Comparison of ENCODE assay signal across 17 mouse cellular contexts in genomic region chr1:165106011-165106385, GRCm38 (mm10). TPM values are rescaled to one million over a fixed set of nuclear protein-coding genes. Genes with fewer than 3 reads are reported as not detected.
DNase-seq lines count a peak whose midpoint lies in the region; ATAC-seq and TF ChIP-seq lines count a peak whose summit lies in the region.
"Had no signal": no experiment of that assay in that cellular context is flagged by ENCODE, and none has a peak within 500 bp of the region (broad histone marks: within the 10 kb centered on the region; RNA-seq: fewer than 3 reads in every experiment).

No protein-coding gene starts in this region.

- no peak for ATAC-seq in embryonic facial prominence, embryonic 13.5 days (ENCODE audit: insufficient number of reproducible peaks, insufficient read depth, low FRiP score, low TSS enrichment, low read depth)
- ATAC-seq in hindbrain, embryonic 13.5 days (ENCODE audit: low FRiP score): no peak
- ATAC-seq in hindbrain, embryonic 16.5 days: no peak

- TF ChIP-seq CTCF in spleen, adult 2 months (IDR thresholded peaks at IDR 0.05; ENCODE audit: extremely low read depth, insufficient read depth, insufficient read length, insufficient replicate concordance): no peak
- TF ChIP-seq CTCF in olfactory bulb, adult 2 months (IDR thresholded peaks at IDR 0.05; ENCODE audit: insufficient read depth, low read depth, low read length): no peak

- TF ChIP-seq POLR2A in spleen, adult 2 months (IDR thresholded peaks at IDR 0.05; ENCODE audit: low read depth, low read length): no peak
- TF ChIP-seq POLR2A in olfactory bulb, adult 2 months (IDR thresholded peaks at IDR 0.05; ENCODE audit: insufficient read depth, low read depth, low read length): no peak

- H3K4me2 ChIP-seq in embryonic facial prominence, embryonic 13.5 days: no peak overlapping the region
- no peak overlapping the region for H3K4me2 ChIP-seq in hindbrain, embryonic 13.5 days
- H3K4me2 ChIP-seq in hindbrain, embryonic 16.5 days (ENCODE audit: low read length): no peak overlapping the region
- H3K4me2 ChIP-seq: forebrain, embryonic 12.5 days had no signal

- no peaks in the 10 kb centered on the region for H3K27me3 ChIP-seq in embryonic facial prominence, embryonic 13.5 days
- no peaks in the 10 kb centered on the region for H3K27me3 ChIP-seq in embryonic facial prominence, embryonic 10.5 days (replicated peaks; ENCODE audit: low read depth, poor library complexity, severe bottlenecking)
- no peaks in the 10 kb centered on the region for H3K27me3 ChIP-seq in hindbrain, embryonic 13.5 days
- no peaks in the 10 kb centered on the region for H3K27me3 ChIP-seq in hindbrain, embryonic 16.5 days (replicated peaks; ENCODE audit: control insufficient read depth, insufficient read depth, low read length)
- H3K27me3 ChIP-seq in spleen, adult 2 months (ENCODE audit: control insufficient read depth, insufficient read depth, low read length): no peaks in the 10 kb centered on the region
- H3K27me3 ChIP-seq: forebrain, embryonic 12.5 days had no signal

- H3K4me3 ChIP-seq in embryonic facial prominence, embryonic 13.5 days: no peak overlapping the region
- H3K4me3 ChIP-seq in embryonic facial prominence, embryonic 10.5 days: no peak overlapping the region
- no peak overlapping the region for H3K4me3 ChIP-seq in hindbrain, embryonic 13.5 days
- H3K4me3 ChIP-seq in hindbrain, embryonic 16.5 days (ENCODE audit: low read length): no peak overlapping the region
- no peak overlapping the region for H3K4me3 ChIP-seq in spleen, adult 2 months (ENCODE audit: extremely low read depth, insufficient read depth, insufficient read length)
- H3K4me3 ChIP-seq in olfactory bulb, adult 2 months (ENCODE audit: insufficient read depth, low read depth, low read length): no peak overlapping the region
- H3K4me3 ChIP-seq: forebrain, embryonic 12.5 days had no signal

- H3K36me3 ChIP-seq in embryonic facial prominence, embryonic 13.5 days: no peaks in the 10 kb centered on the region
- no peaks in the 10 kb centered on the region for H3K36me3 ChIP-seq in embryonic facial prominence, embryonic 10.5 days (replicated peaks)
- no peaks in the 10 kb centered on the region for H3K36me3 ChIP-seq in hindbrain, embryonic 13.5 days
- no peaks in the 10 kb centered on the region for H3K36me3 ChIP-seq in hindbrain, embryonic 16.5 days (ENCODE audit: control insufficient read depth, insufficient read depth, low read length)
- no peaks in the 10 kb centered on the region for H3K36me3 ChIP-seq in spleen, adult 2 months (ENCODE audit: control insufficient read depth, insufficient read depth, low read length)
- H3K36me3 ChIP-seq: forebrain, embryonic 12.5 days had no signal

- DNase-seq in embryonic facial prominence, embryonic 10.5 days (ENCODE audit: low spot score): no peak
- DNase-seq in spleen, adult 2 months (ENCODE audit: low read depth in 1 of 2, low spot score in 2 of 2): no peak
- DNase-seq in spleen, postnatal 14 days (ENCODE audit: low spot score in 2 of 2): no peak
- no peak for DNase-seq in urinary bladder, postnatal 10 days (ENCODE audit: low spot score)
- DNase-seq: cerebellum, postnatal 25 days; gastrocnemius, postnatal 25 days; kidney, adult 11 months; kidney, postnatal 36 days; left cerebral cortex, postnatal 4 days; lung, adult 2 months; thymus, postnatal 36 days had no signal

- H3K9ac ChIP-seq in embryonic facial prominence, embryonic 13.5 days: no peak overlapping the region
- H3K9ac ChIP-seq in hindbrain, embryonic 13.5 days: no peak overlapping the region
- no peak overlapping the region for H3K9ac ChIP-seq in hindbrain, embryonic 16.5 days (ENCODE audit: low read depth, low read length)
- H3K9ac ChIP-seq: forebrain, embryonic 12.5 days had no signal

- 61% methylated on average over 2 of the region's 2 CpGs for WGBS in embryonic facial prominence, embryonic 13.5 days
- 68% methylated on average over 2 of the region's 2 CpGs for WGBS in embryonic facial prominence, embryonic 10.5 days
- 38% methylated on average over 2 of the region's 2 CpGs for WGBS in hindbrain, embryonic 13.5 days
- WGBS in hindbrain, embryonic 16.5 days: 46% methylated on average over 2 of the region's 2 CpGs
- 73% methylated on average over 2 of the region's 2 CpGs for WGBS in spleen, adult 2 months
- WGBS in olfactory bulb, adult 2 months: 40% methylated on average over 2 of the region's 2 CpGs

- no peaks in the 10 kb centered on the region for H3K9me3 ChIP-seq in embryonic facial prominence, embryonic 13.5 days
- H3K9me3 ChIP-seq in embryonic facial prominence, embryonic 10.5 days: no peaks in the 10 kb centered on the region
- H3K9me3 ChIP-seq in hindbrain, embryonic 13.5 days: no peaks in the 10 kb centered on the region
- no peaks in the 10 kb centered on the region for H3K9me3 ChIP-seq in hindbrain, embryonic 16.5 days (ENCODE audit: control insufficient read depth, low read length)
- H3K9me3 ChIP-seq: forebrain, embryonic 12.5 days had no signal

- H3K4me1 ChIP-seq in embryonic facial prominence, embryonic 13.5 days: peaks cover 8% of the 10 kb centered on the region
- no peaks in the 10 kb centered on the region; the same call in 1 of the 2 replicates for H3K4me1 ChIP-seq in embryonic facial prominence, embryonic 10.5 days
- H3K4me1 ChIP-seq in hindbrain, embryonic 13.5 days (replicated peaks): peaks cover 34% of the 10 kb centered on the region
- H3K4me1 ChIP-seq in hindbrain, embryonic 16.5 days (ENCODE audit: control insufficient read depth, insufficient read depth, low read depth, low read length): peaks cover 11% of the 10 kb centered on the region
- H3K4me1 ChIP-seq in spleen, adult 2 months (ENCODE audit: control insufficient read depth, insufficient read depth, insufficient read length): no peaks in the 10 kb centered on the region
- peaks cover 29% of the 10 kb centered on the region for H3K4me1 ChIP-seq in olfactory bulb, adult 2 months (ENCODE audit: control insufficient read depth, insufficient read depth, low read length)

- peak overlapping the region; percentile 57 for H3K27ac ChIP-seq in embryonic facial prominence, embryonic 13.5 days
- H3K27ac ChIP-seq in embryonic facial prominence, embryonic 10.5 days (replicated peaks): no peak overlapping the region
- 0 out of 2 replicates have a peak overlapping the region, but pooled peaks have one; percentile 19 for H3K27ac ChIP-seq in hindbrain, embryonic 13.5 days
- H3K27ac ChIP-seq in hindbrain, embryonic 16.5 days (ENCODE audit: low read depth, low read length): no peak overlapping the region
- peak overlapping the region; percentile 9; the same call in 1 of the 2 replicates for H3K27ac ChIP-seq in spleen, adult 2 months (ENCODE audit: insufficient read depth, low read length)
- H3K27ac ChIP-seq in olfactory bulb, adult 2 months (ENCODE audit: insufficient read depth, low read depth, low read length): peak overlapping the region; percentile 73
- H3K27ac ChIP-seq: forebrain, embryonic 12.5 days; macrophage had no signal

RNA-seq across cellular contexts. Expression of gene Tbx19, which starts 54.6 kb away (rescaled TPM):
- not detected in 2 replicates for polyA plus RNA-seq in embryonic facial prominence, embryonic 13.5 days (2015; fragmentation: Nextera tagmentation; extraction: Ambion mirVana)
- not detected in 2 replicates for polyA plus RNA-seq in embryonic facial prominence, embryonic 10.5 days (2016; fragmentation: Nextera tagmentation; extraction: Ambion mirVana)
- polyA plus RNA-seq in hindbrain, embryonic 13.5 days (2015; fragmentation: Nextera tagmentation; extraction: Ambion mirVana): not detected in 2 replicates
- not detected in 2 replicates for polyA plus RNA-seq in hindbrain, embryonic 16.5 days (2015; fragmentation: Nextera tagmentation; extraction: Ambion mirVana)
- 0.15 and 0.16 TPM in 2 replicates for polyA plus RNA-seq in spleen, adult 2 months (2012; rRNA removed)
- not detected in 2 replicates for polyA plus RNA-seq in olfactory bulb, adult 2 months (2012; ENCODE audit: insufficient read depth, insufficient read length, low replicate concordance, missing spikeins)
- polyA plus RNA-seq: forebrain, embryonic 12.5 days; macrophage had no signal

Comparison
In these comparisons a context has a peak if more than half of its experiments do, and no peak if none do; other contexts are left out.
1. H3K27ac ChIP-seq: peak in embryonic facial prominence, embryonic 13.5 days (single experiment), hindbrain, embryonic 13.5 days (single experiment), spleen, adult 2 months (single experiment) and olfactory bulb, adult 2 months (single experiment); none in embryonic facial prominence, embryonic 10.5 days (single experiment) and hindbrain, embryonic 16.5 days (single experiment).